Mouse (Mus musculus) embryonic fibroblast, embryonic 13.5 days (primary cell): ENCODE measurements around the gene Cbln4.

Source experiments
- CTCF ChIP-seq: IDR thresholded peaks from 2 replicates; pipeline ENCODE4 v1.5.1; 2011; ENCODE audit warnings: mild to moderate bottlenecking, control low read depth, low read length, moderate library complexity, borderline replicate concordance; ENCODE audit not compliant: insufficient read depth
- POLR2A ChIP-seq: IDR thresholded peaks from 2 replicates; pipeline ENCODE4 v1.6.1; 2011; ENCODE audit warnings: low read depth, mild to moderate bottlenecking, control low read depth, low read length, moderate library complexity

DNA sequence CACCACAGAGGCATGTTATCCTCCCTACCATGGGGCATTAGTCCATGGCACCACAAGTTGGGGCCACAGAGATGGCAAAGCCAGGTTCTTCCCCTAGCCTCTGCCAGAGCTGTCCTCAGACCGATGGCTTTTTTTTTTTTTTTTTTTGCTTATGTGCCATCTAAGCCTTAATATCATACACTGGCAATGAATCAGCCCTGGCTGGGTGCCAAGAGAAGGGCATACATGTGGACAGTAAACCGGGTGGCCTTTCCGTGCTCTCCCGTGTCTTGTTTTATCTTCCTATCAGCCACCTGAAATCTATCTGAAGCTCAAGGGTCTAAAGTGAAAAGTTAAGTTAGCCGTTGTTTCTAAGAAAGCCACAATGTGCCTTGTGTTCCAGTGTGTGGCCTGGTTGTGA is 3.7 kb downstream of the Cbln4 start:
- TF ChIP-seq CTCF (no peak), POLR2A (no peak)
